Mouse (Mus musculus) heart, embryonic 11.5 days (tissue): ENCODE measurements around the gene Pea15a. TPM values are rescaled to one million over a fixed set of nuclear protein-coding genes. Genes with fewer than 3 reads are reported as not detected.

Experiments
- ATAC-seq: fragments of 200-750 bp; cut with Nextera tagmentation; replicated peaks from 2 replicates; pipeline ENCODE4 v1.8.0; 2017; ENCODE audit warnings: moderate library complexity; ENCODE audit not compliant: insufficient number of reproducible peaks, low FRiP score, low TSS enrichment
- H3K27ac ChIP-seq: fragments of 300-500 bp; sonication (generic); 2 replicates; pipeline ENCODE4 v1.5.1; 2014; ENCODE audit warnings: mild to moderate bottlenecking, low read depth, low read length
- H3K27me3 ChIP-seq: fragments of 300-500 bp; sonication (generic); 2 replicates; pipeline ENCODE4 v1.6.1; 2014; ENCODE audit warnings: mild to moderate bottlenecking, low read length, mixed read lengths; ENCODE audit not compliant: control insufficient read depth, insufficient read depth
- H3K36me3 ChIP-seq: fragments of 300-500 bp; sonication (generic); 2 replicates; pipeline ENCODE4 v1.6.1; 2014; ENCODE audit warnings: mild to moderate bottlenecking, low read length, moderate library complexity, mixed read lengths; ENCODE audit not compliant: control insufficient read depth, insufficient read depth
- H3K4me1 ChIP-seq: fragments of 300-500 bp; sonication (generic); 2 replicates; pipeline ENCODE4 v1.6.1; 2014; ENCODE audit warnings: low read length; ENCODE audit not compliant: control insufficient read depth, insufficient read depth
- H3K4me2 ChIP-seq: fragments of 300-500 bp; sonication (generic); 2 replicates; pipeline ENCODE4 v1.6.1; 2014; ENCODE audit warnings: mild to moderate bottlenecking, moderate library complexity
- H3K4me3 ChIP-seq: fragments of 300-500 bp; sonication (generic); 2 replicates; pipeline ENCODE4 v1.5.1; 2014; ENCODE audit warnings: low read depth, low read length
- H3K9ac ChIP-seq: fragments of 300-500 bp; sonication (generic); 2 replicates; pipeline ENCODE4 v1.6.1; 2014; ENCODE audit warnings: mild to moderate bottlenecking, low read depth, low read length, moderate library complexity
- H3K9me3 ChIP-seq: fragments of 300-500 bp; sonication (generic); replicated peaks from 2 replicates; pipeline ENCODE4 v1.6.1; 2016; ENCODE audit warnings: low read length; ENCODE audit not compliant: control insufficient read depth
- WGBS: fragments of 180-500 bp; shearing (Covaris S2); extraction: QIAGEN DNeasy Blood & Tissue Kit; methylation state at CpG from one replicate; pipeline ENCODE4 v1.1.7; 2014; ENCODE audit not compliant: insufficient replicate concordance; 5-methylcytosine and 5-hydroxymethylcytosine counted together
- polyA plus RNA-seq: library from polyadenylated mRNA; unstranded; fragments of >200 nt; fragmentation: Nextera tagmentation; extraction: Ambion mirVana; gene quantifications from 2 replicates; pipeline ENCODE4 v1.2.1, GENCODE M21; 2014

The Pea15a gene
- polyA plus RNA-seq, 1 experiment from 2014 or later = 121 TPM

DNA sequence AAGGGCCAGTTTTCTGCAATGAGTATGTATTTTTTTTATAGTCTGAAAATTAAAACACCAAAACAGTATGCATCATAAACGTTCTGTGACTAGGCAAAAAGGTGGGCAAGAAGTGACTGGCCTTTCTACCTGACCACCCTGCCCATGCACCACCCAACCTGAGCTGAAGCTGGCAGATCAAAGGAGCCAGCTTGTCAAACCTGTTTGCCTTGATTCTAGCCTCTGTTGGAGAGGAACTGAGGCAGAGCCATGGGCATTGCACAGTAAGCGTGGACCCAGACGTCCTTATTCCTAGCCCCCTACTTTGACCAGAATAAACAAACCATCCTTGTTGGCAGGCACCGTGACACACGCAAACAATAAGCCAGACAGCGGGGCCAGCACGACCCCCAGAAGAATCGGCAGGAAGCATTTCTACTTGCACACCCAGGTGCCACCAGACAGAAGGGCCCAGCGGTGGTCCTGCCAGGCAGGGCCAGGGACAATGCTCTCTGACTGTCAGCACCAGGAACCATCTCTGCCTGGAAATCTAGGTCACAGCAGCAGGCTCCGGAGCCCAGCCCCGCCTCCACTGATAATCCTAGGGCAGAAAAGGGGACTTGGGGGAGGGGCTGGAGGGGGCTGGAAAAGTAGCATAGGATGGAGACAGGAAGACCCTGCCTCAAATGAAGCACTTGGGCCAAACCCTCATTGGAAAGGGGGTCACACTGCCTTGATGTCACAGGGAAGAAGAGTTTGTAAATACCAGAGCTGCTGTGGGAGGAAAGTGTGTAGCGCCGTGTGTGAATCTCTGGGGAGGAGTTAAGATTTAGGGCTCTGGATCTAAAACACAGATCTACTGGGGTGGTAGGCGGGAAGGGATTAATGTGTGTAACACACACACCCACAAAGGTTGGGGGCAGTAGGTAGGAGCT, 4.4 kb downstream of the Pea15a start:
- Histone ChIP-seq H3K4me2 (peak overlapping the region; percentile 49), H3K9ac (peak overlapping the region; percentile 48; the same call in 1 of the 2 replicates), H3K27ac (peak overlapping the region; percentile 82), H3K4me3 (0 out of 2 replicates have a peak overlapping the region, but pooled peaks have one; percentile 8), H3K9me3 (no peaks in the 10 kb centered on the region), H3K36me3 (peaks cover 13% of the 10 kb centered on the region; the same call in 1 of the 2 replicates), H3K27me3 (no peaks in the 10 kb centered on the region), H3K4me1 (peaks cover 56% of the 10 kb centered on the region)
- 12% methylated on average over 14 of the region's 14 CpGs for WGBS
- ATAC-seq = no peak

GRCm38 (mm10) chr1:172200871-172201447, 5.6 kb downstream of the Pea15a start:
- WGBS = 46% methylated on average over 7 of the region's 7 CpGs
- Histone ChIP-seq H3K36me3 (peaks cover 23% of the 10 kb centered on the region), H3K4me3 (no peak overlapping the region), H3K27ac (no peak overlapping the region), H3K9ac (no peak overlapping the region), H3K4me1 (peaks cover 50% of the 10 kb centered on the region), H3K4me2 (no peak overlapping the region), H3K9me3 (no peaks in the 10 kb centered on the region), H3K27me3 (no peaks in the 10 kb centered on the region)
- no peak for ATAC-seq

- 84% methylated on average over 5 of the region's 5 CpGs for WGBS
- no peaks in the 10 kb centered on the region for H3K9me3 ChIP-seq
- peaks cover 44% of the 10 kb centered on the region for H3K4me1 ChIP-seq
- ATAC-seq = no peak
- no peaks in the 10 kb centered on the region for H3K27me3 ChIP-seq
- no peak overlapping the region for H3K9ac ChIP-seq
- H3K4me3 ChIP-seq = no peak overlapping the region
- no peak overlapping the region for H3K4me2 ChIP-seq
- peaks cover 29% of the 10 kb centered on the region for H3K36me3 ChIP-seq
- H3K27ac ChIP-seq = no peak overlapping the region
These were observed 6.4 kb downstream of the Pea15a start for GRCm38 (mm10) chr1:172200161-172200560.

DNA sequence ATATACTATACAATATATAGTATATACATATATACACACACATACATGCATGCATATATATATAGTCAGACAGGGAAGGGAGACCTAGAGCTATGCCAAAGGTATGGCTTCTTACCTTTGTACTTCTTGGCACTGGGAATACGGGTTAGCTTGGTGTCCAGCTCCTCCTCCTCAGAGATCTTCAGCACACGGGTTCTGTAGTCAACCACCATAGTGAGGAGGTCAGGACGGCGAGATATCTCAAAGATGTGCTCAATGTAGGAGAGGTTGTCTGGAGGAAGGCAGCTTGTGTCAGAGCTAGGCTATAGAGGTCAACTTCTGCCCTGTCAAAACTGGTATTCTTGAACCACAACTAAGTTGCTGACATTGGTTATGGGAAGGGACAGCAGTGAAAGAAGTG, 7.6 kb downstream of the Pea15a start:
- no peak for ATAC-seq
- peaks cover 38% of the 10 kb centered on the region for H3K4me1 ChIP-seq
- H3K4me3 ChIP-seq = no peak overlapping the region
- H3K9ac ChIP-seq = no peak overlapping the region
- H3K36me3 ChIP-seq = peaks cover 33% of the 10 kb centered on the region
- H3K27ac ChIP-seq = no peak overlapping the region
- WGBS = 89% methylated on average over 4 of the region's 4 CpGs
- H3K4me2 ChIP-seq = no peak overlapping the region
- no peaks in the 10 kb centered on the region for H3K9me3 ChIP-seq
- no peaks in the 10 kb centered on the region for H3K27me3 ChIP-seq

- WGBS = 87% methylated on average over 8 of the region's 8 CpGs
These were observed 8.3 kb downstream of the Pea15a start for GRCm38 (mm10) chr1:172198316-172198715.

DNA sequence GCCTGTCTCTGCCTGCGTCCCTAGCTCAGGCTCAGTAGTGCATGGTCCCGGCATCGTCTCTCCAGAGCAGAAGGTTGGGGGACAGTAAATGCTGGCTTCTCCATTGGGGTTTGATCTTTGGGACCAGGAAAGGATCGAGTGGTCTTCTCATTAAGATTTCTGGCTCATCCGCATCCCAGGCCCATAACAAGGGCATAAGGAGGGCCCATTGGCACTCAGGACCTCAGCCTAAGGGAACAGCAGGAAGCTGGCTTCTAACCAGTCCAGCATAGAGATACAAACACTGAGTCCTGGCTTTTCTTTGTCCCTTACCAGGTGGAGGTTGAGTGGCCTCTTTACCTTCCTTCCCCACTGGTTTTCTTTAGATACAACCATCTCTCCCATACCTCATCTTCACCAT, 8.8 kb downstream of the Pea15a start:
- Histone ChIP-seq H3K9ac (no peak overlapping the region), H3K4me3 (no peak overlapping the region), H3K9me3 (no peaks in the 10 kb centered on the region), H3K27ac (no peak overlapping the region), H3K36me3 (peaks cover 36% of the 10 kb centered on the region), H3K4me2 (no peak overlapping the region), H3K4me1 (peaks cover 26% of the 10 kb centered on the region), H3K27me3 (no peaks in the 10 kb centered on the region)
- WGBS = 71% methylated on average over 5 of the region's 5 CpGs
- no peak for ATAC-seq

More at GRCm38 (mm10) chr1:172198316-172198715, 8.3 kb downstream of the Pea15a start:
- Histone ChIP-seq H3K36me3 (peaks cover 36% of the 10 kb centered on the region), H3K27me3 (no peaks in the 10 kb centered on the region), H3K9me3 (no peaks in the 10 kb centered on the region), H3K4me3 (no peak overlapping the region), H3K27ac (no peak overlapping the region), H3K4me1 (peaks cover 31% of the 10 kb centered on the region), H3K9ac (no peak overlapping the region), H3K4me2 (no peak overlapping the region)
- ATAC-seq = no peak

DNA sequence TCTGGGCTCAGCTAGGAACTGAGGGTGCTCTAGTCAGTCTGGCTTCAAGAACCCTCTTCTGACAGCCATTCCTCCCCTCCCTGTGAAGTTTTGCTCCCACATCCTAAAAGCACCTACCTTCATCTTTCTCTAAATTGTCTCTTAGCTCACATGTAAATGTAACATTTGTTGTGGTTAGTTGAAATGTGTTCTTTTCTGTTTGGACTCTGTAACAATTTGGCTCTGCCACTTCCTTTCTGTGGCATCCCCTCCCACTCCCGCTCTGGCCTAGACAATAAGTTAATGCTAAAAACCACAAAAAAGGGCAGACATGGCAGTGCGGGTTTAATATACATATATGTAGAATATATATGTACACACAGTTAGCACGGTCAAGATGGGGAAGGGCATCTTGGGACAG, 9.5 kb downstream of the Pea15a start:
- H3K4me2 ChIP-seq = no peak overlapping the region
- 81% methylated on average over 3 of the region's 3 CpGs for WGBS
- H3K4me3 ChIP-seq = no peak overlapping the region
- H3K27me3 ChIP-seq = no peaks in the 10 kb centered on the region
- H3K27ac ChIP-seq = no peak overlapping the region
- H3K36me3 ChIP-seq = peaks cover 42% of the 10 kb centered on the region
- no peak overlapping the region for H3K9ac ChIP-seq
- ATAC-seq = no peak
- H3K4me1 ChIP-seq = peaks cover 19% of the 10 kb centered on the region
- no peaks in the 10 kb centered on the region for H3K9me3 ChIP-seq

DNA sequence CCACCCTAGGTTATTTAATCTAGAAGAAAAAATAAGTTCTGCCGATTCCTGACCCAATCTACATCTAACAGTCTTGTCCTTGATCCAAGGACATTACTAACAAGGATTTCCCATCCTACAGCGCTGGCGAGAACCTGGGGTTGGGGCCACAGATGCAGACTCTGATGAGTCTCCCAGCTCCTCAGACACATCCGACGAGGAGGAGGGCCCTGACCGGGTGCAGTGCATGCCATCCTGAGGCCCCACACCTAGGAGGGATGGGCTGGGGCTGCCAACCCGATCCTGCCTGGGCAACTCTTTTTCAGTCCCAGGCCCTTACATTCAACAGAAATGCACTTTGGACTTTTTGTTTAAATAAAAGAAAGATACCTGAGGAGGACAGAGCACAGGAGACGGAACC, 12.2 kb downstream of the Pea15a start:
- no peak overlapping the region for H3K4me2 ChIP-seq
- peaks cover 53% of the 10 kb centered on the region for H3K36me3 ChIP-seq
- no peaks in the 10 kb centered on the region for H3K27me3 ChIP-seq
- no peak overlapping the region for H3K9ac ChIP-seq
- H3K27ac ChIP-seq = no peak overlapping the region
- no peak for ATAC-seq
- no peak overlapping the region for H3K4me3 ChIP-seq
- WGBS = 82% methylated on average over 8 of the region's 8 CpGs
- H3K9me3 ChIP-seq = no peaks in the 10 kb centered on the region
- H3K4me1 ChIP-seq = peaks cover 5% of the 10 kb centered on the region; the same call in 1 of the 2 replicates
